Mouse (Mus musculus) c-Kit-positive CD71-positive TER-119-negative erythroid progenitor cells, embryonic 14.5 days (primary cell): ENCODE results near the gene Cpm.

Experiments used
- DNase-seq: peaks from one replicate; pipeline ENCODE4 v3.0.0-alpha.2; 2013; ENCODE audit warnings: low read depth

Cpm gene

DNA sequence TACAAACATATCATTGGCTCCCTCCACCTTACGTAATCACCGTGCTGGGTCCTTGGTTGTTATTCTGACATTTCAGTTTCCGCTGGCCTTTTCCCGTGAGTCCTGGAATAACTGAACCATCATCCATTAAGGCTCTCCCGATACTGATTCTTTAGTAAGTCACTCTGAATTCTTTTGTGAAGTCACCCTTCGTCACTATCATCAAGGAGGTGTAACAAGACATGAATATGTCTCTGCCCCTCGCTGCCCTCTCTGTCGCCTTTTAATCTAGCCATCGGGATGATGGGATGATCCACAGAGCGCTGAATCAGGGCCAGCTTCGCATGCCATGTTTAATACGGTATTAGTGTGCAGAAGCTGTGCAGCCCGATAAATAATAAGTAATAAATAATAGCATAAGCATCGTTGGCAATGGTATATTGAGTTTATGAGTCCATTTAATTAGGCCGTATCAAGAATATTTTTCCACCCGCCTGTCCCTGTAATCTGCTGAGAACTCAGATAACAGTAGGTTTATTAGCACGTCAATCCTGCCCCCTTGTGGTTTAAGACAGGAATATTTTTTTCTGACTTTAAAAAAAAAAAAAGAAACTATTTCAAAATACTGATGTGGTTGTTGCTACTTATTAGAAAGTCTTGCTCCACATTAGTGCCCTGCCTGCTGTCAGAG, 47.5 kb downstream of the Cpm start:
- DNase-seq: peak; percentile 50

DNA sequence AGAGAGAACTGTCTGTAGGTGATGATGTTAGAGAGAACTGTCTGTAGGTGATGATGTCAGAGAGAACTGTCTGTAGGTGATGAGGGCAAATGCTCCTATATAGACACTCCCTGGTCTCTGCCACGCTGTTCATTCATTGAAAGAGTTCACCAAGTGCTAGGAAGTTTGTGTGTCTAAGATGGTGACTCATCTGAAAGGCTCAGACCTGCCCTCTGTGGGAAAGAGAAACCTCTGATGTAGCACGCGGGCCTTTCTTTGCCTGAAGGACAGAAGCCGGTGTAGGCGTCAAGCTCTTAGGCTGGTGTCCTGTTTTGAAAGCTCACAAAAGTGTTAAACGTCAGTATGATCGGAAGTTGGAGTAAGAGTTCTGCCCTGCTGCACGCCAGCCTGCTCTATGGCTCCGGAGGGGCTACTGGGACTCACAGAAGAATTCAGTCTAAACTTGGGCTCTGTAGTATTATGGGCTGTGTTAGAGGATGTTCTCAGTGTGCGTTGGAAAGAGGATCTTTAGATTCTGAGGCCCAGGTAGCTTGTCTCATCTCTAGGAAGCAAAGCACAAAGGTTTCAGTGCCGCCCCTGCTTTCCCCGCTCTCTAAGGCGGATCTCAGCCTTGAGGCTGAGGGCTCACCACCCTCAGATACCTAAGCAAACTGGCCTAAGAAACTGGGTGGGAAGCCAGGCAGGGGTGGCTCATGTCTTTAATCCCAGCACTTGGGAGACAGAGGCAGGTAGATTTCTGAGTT, 48.4 kb downstream of the Cpm start:
- DNase-seq: no peak

DNA sequence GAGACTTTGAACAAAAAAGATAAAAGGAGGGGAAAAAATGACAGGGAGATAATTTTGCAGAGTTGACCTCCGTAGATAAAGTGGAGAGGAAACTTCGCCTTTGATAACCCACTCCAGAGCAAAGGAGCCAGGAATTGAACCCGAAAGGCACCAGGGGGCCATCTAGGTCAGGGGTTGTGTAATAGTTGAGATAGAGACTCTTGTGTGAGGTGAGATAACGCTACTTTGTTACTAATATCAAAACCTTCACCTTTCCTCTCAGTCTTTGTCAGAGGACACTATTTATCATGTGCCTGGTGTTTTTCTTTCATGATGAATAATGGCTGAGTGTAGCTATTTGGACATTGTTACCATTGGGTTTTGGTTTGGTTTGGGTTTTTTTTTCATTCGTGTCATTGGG, 49.1 kb downstream of the Cpm start:
- peak; percentile 50 for DNase-seq

DNA sequence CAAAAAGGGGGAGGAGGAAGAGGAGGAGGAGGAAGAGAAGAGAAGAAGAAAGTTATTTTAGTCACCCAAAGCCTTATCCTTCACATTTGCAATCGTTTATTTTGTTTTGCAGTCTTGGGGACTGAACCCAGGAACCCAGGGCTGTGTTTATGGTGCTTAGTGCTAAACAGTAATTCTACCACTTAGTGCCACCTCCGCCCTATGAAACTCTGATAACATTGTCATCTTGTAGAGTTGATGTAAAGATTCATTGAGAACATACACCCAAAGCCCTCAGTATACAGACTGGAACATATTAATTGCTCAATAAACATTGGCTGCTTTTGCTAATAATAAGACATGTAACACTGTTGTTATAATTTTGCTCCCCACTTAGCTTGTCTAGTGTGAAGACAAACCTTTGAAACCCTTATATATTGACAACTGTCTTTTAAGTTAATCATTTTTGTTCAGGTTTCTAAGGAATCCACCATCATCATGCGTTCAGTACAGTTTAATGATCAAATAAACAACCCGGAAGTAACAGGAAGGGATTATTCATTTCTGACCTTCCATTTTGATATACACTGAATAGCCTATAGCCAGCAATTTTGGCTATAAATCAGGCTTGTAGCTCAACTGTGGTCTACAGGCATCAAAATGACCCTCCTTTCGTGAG, 49.9 kb downstream of the Cpm start:
- no peak for DNase-seq

DNA sequence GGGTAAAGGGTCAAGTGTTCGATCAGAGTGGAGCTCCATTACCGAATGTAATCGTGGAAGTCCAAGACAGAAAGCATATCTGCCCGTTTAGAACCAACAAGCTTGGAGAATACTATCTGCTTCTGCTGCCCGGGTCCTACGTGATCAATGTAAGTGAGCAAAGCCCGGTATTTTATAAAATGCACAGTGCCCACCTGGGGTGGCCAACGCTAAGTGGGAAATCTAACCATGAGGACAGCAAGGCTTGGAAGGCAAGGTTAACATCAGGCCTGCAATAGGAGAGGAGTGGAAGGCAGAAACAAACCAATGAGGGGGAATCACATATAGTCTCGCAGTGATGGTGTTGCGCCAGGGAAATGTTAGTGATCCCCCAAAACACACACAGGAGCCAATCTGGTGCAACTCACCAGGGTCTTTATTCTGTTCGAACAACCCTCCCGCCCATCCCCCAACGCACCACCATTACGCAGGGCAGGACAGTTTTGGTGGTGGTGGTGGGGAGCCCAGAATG, 50.7 kb downstream of the Cpm start:
- no peak for DNase-seq

DNA sequence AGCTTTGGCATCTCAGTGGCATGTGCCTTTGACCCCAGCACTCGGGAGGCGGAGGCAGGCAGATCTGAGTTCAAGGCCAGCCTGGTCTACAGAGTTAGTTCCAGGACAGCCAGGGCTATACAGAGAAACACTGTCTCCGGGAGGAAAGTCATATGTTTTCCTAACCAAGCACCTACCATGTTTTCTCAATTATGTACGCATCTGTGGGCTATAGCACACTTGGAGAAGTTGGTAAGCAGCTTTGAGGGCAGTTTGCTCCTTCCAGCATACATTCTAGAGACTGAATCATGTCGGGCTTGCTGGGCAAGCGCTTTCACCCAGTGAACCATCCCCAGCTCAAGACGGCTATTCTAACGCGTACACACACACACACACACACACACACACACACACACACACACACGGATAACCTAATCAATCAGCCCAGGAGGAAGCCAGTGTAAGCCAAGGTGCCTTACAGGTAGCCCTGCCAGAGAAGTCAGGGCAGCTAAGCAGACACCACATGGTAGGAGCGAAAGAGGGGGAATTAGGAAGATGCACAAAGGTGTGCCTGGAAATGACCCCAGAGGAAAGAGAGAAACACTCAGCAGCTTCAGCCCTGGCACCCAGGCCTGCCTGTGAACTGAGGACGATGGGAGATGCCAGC, 51.7 kb downstream of the Cpm start:
- DNase-seq: no peak

DNA sequence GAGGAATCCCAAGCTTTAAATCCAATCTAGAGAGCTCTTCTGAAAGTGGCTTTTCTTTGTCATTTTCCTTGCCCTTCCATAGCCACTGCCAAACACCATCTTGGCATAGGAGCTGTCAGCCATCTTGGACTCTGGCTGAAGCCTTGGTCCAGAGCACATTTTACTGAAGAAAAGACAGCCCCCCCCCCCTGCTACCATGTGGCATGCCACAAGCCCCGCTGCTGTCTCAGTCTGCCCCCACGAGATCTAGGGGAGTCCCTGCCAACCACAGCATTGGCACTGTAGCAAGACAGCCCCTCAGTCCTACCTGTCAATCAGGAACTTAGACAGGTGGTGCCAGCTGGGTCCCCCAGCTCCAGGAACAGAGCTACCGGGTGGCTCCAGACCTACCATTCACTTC, 52.2 kb downstream of the Cpm start:
- no peak for DNase-seq

DNA sequence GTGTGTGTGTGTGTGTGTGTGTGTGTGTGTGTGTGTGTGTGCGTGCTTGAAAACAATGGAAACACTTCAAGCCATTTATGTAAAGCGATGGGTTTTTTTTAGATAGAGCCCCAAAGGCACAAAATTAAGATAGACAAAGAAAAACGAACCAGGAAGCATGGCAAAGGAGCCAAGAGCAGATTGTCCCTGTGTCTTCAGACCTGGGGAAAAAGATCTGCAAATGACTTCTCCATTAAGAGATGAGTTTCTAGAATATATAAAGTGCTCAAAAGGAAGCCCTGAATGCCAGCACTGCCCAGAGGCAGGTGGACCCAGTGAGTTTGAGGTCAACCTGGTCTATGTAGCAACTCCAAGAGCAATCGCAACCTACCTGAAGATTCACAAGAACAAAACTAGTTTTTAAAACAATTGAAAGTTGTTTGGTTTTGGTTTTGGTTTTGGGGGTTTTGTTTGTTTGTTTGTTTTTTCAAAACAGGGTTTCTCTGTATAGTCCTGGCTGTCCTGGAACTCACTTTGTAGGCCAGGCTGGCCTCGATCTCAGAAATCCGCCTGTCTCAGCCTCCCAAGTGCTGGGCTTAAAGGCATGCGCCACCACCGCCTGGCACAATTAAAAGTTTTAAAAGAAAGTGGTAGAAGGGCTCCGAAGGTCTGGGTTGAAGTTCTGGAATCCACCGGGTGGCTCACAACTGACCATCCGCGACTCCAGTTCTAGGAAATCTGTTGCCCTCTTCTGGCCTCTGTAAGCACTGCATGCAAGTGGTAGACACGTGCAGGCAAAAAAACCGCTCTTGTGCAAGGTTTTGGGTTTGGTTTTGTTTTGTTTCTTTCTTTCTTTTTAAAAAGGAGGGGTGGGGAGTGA, 52.9 kb downstream of the Cpm start:
- DNase-seq: no peak

DNA sequence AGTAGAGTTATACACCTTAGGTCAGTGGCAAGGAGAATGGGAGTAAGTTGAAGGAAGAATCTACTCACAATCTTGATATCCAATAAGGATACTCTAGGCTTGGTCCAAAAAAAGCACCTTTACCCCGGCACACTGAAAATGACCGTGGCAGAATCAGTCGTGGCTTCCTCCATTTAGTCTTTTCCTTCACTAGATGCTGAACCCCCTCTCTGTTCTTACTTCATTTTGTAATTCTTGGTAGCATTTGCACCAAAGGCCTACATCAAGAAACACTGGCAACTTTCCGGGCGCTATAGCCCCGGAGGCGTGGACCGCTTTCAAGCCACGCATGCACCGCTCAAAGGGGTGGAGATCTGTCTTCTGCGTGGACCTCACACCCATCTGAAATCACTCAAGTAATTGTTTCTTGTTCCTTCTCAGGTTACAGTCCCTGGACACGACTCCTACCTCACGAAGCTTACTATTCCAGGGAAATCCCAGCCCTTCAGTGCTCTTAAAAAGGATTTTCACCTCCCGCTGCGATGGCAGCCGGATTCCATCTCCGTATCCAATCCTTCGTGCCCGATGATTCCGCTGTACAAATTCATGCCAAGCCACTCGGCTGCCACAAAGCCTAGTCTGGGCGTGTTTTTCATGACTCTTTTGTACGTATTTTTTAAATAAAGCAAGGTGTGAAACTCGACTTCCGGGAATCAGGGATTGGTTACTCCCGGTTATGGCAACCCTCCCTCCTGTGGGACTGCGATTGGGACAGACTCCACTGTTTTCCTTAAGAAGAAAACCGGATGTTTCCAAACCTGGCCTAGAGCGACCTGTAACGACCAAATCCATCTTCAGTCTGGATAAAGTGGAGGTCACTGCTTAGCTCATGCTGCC, 53.8 kb downstream of the Cpm start:
- no peak for DNase-seq

DNA sequence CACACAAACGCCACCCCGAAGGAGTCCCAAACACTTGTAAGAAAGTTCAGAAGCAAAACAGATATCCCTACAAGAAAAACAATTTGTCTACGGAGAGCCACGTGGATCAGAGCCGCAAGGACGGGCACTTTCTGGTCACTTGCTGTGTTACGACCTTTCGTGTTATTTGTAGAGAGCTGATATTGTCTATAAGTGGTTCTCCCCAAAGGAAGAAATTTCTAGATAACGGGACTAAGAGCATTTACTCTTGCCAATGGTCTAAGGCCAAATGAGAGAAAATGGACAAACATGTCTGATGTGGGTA, 54.4 kb downstream of the Cpm start:
- DNase-seq: no peak

DNA sequence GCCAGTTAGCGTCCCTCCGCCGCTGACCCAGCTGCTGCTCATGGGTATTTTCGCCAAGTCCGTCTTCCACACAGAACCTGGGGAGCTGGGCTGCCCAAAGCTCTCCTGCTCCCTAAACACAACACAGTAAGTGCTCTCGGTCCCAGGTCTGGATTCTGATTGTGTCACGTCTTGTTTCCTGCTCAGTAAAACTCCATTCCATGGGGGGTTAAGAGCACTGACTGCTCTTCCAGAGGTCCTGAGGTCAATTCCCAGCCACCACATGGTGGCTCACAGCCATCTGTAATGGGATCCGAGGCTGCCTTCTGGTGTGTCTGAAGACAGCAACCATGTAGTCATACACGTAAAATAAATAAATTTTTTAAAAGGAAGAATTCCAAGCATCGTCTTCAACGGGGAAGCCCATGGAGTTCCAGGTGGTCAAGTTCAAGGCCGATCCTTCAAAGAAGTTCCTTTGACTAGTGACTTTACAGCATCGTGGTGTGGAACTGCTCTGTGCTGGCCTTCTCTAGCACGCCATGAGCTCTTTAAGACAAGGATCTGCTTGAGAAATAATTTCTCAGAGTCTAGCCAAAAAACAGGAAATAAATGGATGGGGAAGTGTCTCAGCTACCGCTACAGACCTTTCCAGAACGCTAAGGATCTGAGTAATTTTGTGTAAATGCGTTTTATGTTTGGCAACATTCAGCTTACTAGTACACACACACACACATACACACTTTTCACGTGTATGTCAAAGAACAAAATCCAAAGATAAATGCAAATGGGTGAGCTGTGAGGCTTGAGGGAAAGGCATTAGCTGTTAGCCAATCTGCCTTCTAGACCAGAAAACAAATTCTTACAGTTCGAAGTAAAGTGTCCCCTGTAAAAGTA, 55.2 kb downstream of the Cpm start:
- no peak for DNase-seq

DNA sequence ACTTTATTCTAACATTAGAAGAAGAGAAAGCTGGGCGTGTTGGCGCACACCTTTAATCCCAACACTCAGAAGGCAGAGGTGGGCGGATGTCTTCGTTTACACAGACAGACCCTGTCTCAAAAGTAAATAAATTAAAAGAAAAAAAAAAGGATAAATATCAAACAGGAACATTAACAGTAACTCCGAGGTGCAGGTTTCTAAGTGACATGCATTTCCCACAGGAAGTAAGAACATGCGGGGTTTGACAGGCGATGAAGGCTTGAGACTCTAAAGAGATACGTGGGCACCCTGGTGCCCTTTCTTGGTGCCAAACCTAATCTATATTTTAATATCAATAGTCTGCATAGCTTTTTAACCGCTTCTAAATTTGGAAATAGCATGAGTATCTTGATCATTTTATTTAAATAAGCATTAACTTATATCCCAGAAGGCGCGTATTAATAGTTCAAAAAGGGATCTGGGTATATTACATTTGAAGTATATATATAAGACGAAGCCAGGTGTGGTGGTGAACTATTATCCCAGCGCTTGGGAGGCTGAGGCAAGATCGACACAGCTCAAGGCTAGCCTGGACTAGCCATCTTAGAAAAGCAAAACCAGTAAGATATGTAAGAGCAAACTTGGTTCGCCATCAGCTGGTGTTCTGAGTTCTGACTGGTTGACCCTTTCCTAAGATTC, 56.0 kb downstream of the Cpm start:
- DNase-seq: no peak

DNA sequence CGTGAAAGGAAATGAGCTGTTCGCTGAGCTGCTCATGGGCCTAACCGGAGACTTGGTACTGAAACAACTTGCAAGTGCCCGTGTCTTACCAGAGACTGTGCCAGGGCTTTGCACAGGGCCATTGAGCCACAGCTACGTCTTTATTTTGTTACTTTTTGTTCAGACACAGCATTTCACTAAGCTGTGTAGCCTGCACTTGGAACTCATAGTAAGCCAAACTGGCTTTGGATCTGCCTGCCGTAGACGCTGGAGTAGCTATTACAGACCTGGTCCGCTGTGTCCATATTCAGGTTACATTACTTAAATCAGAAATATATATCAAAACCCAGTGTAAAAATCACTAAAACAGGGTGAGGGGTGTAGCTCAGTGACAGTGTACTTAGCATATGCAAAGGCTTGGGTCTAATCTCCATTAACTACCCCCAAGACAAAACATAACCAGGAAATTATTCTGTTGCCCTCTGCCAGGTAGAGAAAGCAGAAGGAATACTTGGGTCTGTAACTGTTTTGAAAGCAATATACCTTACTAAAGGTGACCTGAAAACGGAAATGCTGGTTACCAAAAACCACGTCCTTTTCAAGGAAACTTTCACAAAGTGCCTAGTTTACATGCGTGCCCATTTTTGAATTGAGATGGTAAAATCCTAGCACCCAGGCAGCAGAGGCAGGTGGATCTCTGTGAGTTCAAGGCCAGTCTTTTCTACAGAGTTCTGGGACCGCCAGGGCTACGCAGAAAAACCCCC, 56.7 kb downstream of the Cpm start:
- DNase-seq: no peak

DNA sequence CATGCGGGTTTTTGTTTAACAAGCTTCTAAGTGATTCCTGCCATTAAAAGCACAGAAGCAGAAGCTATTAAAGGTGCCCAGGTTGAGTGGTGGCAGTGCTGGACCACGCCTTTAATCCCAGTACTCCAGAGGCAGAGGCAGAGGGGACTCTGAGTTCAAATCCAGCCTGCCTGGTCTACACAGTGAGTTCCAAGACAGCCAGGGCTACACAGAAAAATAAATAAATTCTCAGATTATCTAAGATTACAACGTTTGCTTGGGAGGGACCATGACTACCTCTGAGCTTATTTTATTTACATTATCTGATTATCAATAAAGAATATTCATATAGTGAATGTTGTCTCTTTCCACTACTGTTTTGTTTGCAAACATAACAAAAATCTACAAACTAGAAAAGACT, 57.7 kb downstream of the Cpm start:
- DNase-seq: no peak

DNA sequence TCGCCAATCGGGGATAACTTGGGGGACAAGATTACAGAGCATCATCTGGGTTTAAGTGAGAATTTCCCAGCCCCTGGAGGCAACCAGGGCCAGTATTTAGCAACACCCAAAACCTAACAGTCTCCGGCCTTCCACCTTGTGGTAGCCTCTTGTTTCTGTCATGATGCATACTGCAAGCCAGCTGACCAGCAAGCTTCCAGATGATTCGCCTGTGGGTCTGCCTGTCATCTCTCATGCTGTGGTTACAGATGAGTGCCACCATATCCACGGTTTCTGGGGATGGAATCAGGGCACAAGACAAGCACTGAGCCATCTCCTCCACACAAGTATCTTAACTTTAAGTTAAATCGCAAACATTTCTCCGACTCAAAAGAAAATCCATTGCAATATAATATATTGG, 58.3 kb downstream of the Cpm start:
- DNase-seq: no peak

DNA sequence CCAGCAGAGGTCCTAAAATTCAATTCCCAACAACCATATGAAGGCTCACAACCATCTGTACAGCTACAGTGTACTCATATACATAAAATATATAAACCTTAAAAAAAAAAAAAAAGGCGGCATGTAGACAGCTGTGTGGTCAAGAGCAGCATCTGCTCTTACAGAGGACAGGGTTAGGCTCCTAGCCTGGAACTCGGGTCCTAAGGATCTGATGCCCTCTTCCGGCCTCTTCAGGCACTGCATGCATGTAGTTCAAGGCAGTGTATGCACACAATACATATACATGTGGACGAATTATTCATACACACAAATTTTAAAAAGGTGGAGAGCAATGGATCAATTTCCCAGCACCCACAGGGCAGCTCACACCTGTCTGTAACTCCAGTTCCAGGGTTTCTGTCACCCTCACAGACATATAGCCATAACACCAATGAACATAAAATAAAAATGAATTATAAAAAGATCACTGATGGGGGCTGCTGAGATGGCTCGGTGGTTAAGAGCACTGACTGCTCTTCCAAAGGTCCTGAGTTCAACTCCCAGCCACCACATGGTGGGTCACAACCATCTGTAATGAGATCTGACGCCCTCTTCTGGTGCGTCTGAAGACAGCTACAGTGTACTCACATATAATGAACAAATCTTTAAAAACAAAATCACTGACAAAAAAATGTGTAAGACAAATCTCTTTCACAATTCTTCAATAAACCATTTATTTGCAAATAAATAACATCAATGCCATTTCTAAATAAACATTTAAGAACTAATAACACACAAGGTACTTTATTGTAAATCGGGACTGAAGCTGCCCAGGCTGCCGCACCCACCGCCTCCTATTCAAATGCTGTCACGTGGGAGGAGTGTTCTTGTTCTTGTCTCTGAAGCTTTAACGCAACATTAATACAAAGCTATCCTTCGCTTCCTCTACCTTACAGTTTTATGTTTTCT, 59.2 kb downstream of the Cpm start:
- no peak for DNase-seq

DNA sequence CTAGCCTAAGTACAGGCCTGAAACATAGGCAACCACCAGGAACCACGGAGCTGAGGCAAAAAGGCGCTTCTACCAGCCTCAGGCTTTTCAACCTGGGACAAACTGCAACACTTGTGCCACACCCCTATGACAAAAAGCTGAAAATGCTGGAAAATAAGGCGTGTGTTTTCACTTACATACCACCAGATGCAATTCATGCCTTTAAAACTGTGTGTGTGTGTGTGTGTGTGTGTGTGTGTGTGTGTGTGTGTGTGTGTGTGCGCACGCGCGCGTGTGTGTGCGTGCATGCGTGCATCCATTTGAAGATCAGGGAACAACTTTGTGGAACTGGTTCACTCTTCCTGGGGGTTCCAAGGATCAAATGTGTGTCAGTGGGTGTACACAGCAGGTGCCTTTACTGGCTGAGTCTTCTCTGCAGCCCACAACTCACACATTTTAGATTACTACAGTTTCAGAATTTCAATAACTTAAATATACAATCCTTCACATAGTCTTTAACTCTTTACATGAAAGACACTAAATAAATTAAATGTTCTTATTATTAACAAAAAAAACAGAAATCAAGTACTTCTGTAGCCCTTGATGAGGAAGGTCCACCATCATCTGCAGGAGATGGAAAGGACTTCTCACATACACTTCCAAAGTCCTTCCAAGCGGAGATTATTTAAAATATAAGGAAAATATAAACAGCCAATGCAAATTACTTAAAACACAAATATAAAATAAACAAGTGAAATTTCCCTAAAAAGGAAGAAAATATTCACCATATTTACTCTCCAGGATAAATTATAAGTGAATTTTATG, 60.2 kb downstream of the Cpm start:
- no peak for DNase-seq
